Mouse (Mus musculus) testis, adult 2 months (tissue): ENCODE measurements at regions not wholly inside any gene's neighbourhood (a gene's known extent, or its start where the extent isn't known, plus 50 kb on each side); places are given as distances from the start of the nearest gene placed in this dataset.

ENCODE experiments used
- CTCF ChIP-seq: fragments of 200-500 bp; IDR thresholded peaks from 2 replicates; pipeline ENCODE4 v1.5.1; 2012; ENCODE audit warnings: low read depth, mild to moderate bottlenecking, inconsistent platforms, low read length, moderate library complexity; ENCODE audit not compliant: control insufficient read depth, insufficient read depth, insufficient replicate concordance
- POLR2A ChIP-seq: fragments of 200-500 bp; IDR thresholded peaks from 2 replicates; pipeline ENCODE4 v1.6.1; 2012; ENCODE audit warnings: low read depth, mild to moderate bottlenecking, inconsistent platforms, low read length, moderate library complexity; ENCODE audit not compliant: control insufficient read depth

GRCm38 (mm10) chr9:23136511-23136910 lies 86.4 kb upstream of the Bmper start:
- TF ChIP-seq CTCF = no peak
- TF ChIP-seq POLR2A = no peak
